Mouse (Mus musculus): Measurements from ENCODE around the gene Siglech. TPM values are rescaled to one million over a fixed set of nuclear protein-coding genes. Genes with fewer than 3 reads are reported as not detected.
"Not testable (repeated sequence)": the region's sequence is repeated elsewhere in the genome, so short reads cannot be mapped to it uniquely, and the experiment has no call there.

Siglech gene
- not detected in 2 replicates for total RNA-seq (2017)

GRCm38 (mm10) chr7:55767926-55768325 lies at the start of gene Siglech:
Gene Siglech (plus strand): TSS chr7:55768178.
- ATAC-seq (replicated peaks in 1 of 2; ENCODE audit: insufficient read depth in 1 of 2, low FRiP score in 2 of 2, low TSS enrichment in 1 of 2, low read depth in 1 of 2, poor library complexity in 2 of 2, severe bottlenecking in 2 of 2) = peak; percentile 44 to 67; a peak in 3 of 4 replicates

GRCm38 (mm10) chr7:55722673-55723072 lies 45.3 kb upstream of the Siglech start:
- ATAC-seq (replicated peaks in 1 of 2; ENCODE audit: insufficient read depth in 1 of 2, low FRiP score in 2 of 2, low TSS enrichment in 1 of 2, low read depth in 1 of 2, poor library complexity in 2 of 2, severe bottlenecking in 2 of 2) = no peak

- no peak for ATAC-seq (replicated peaks in 1 of 2; ENCODE audit: insufficient read depth in 1 of 2, low FRiP score in 2 of 2, low TSS enrichment in 1 of 2, low read depth in 1 of 2, poor library complexity in 2 of 2, severe bottlenecking in 2 of 2)
These were observed 39.1 kb upstream of the Siglech start for GRCm38 (mm10) chr7:55728903-55729302.

- ATAC-seq (replicated peaks in 1 of 2; ENCODE audit: insufficient read depth in 1 of 2, low FRiP score in 2 of 2, low TSS enrichment in 1 of 2, low read depth in 1 of 2, poor library complexity in 2 of 2, severe bottlenecking in 2 of 2) = no peak
These were observed 33.5 kb upstream of the Siglech start for GRCm38 (mm10) chr7:55734483-55734882.

- peak; percentile 83 for ATAC-seq (replicated peaks in 1 of 2; ENCODE audit: insufficient read depth in 1 of 2, low FRiP score in 2 of 2, low TSS enrichment in 1 of 2, low read depth in 1 of 2, poor library complexity in 2 of 2, severe bottlenecking in 2 of 2)
These were observed 30.7 kb upstream of the Siglech start for GRCm38 (mm10) chr7:55737125-55737912.

GRCm38 (mm10) chr7:55743614-55744267 lies 24.2 kb upstream of the Siglech start:
- ATAC-seq (replicated peaks in 1 of 2; ENCODE audit: insufficient read depth in 1 of 2, low FRiP score in 2 of 2, low TSS enrichment in 1 of 2, low read depth in 1 of 2, poor library complexity in 2 of 2, severe bottlenecking in 2 of 2) = no peak

GRCm38 (mm10) chr7:55744566-55745220 lies 23.3 kb upstream of the Siglech start:
- no peak for ATAC-seq (replicated peaks in 1 of 2; ENCODE audit: insufficient read depth in 1 of 2, low FRiP score in 2 of 2, low TSS enrichment in 1 of 2, low read depth in 1 of 2, poor library complexity in 2 of 2, severe bottlenecking in 2 of 2)

GRCm38 (mm10) chr7:55750841-55751240 lies 17.1 kb upstream of the Siglech start:
- ATAC-seq (replicated peaks in 1 of 2; ENCODE audit: insufficient read depth in 1 of 2, low FRiP score in 2 of 2, low TSS enrichment in 1 of 2, low read depth in 1 of 2, poor library complexity in 2 of 2, severe bottlenecking in 2 of 2) = no peak

GRCm38 (mm10) chr7:55759346-55759745 lies 8.6 kb upstream of the Siglech start:
- no peak for ATAC-seq (replicated peaks in 1 of 2; ENCODE audit: insufficient read depth in 1 of 2, low FRiP score in 2 of 2, low TSS enrichment in 1 of 2, low read depth in 1 of 2, poor library complexity in 2 of 2, severe bottlenecking in 2 of 2)

GRCm38 (mm10) chr7:55780011-55780410 lies 12.0 kb downstream of the Siglech start:
- no peak for ATAC-seq (replicated peaks in 1 of 2; ENCODE audit: insufficient read depth in 1 of 2, low FRiP score in 2 of 2, low TSS enrichment in 1 of 2, low read depth in 1 of 2, poor library complexity in 2 of 2, severe bottlenecking in 2 of 2)

GRCm38 (mm10) chr7:55782493-55782892 lies 14.5 kb downstream of the Siglech start:
- no peak for ATAC-seq (replicated peaks in 1 of 2; ENCODE audit: insufficient read depth in 1 of 2, low FRiP score in 2 of 2, low TSS enrichment in 1 of 2, low read depth in 1 of 2, poor library complexity in 2 of 2, severe bottlenecking in 2 of 2)

GRCm38 (mm10) chr7:55784580-55784979 lies 16.6 kb downstream of the Siglech start:
- peak; percentile 98 to 99 for ATAC-seq (replicated peaks in 1 of 2; ENCODE audit: insufficient read depth in 1 of 2, low FRiP score in 2 of 2, low TSS enrichment in 1 of 2, low read depth in 1 of 2, poor library complexity in 2 of 2, severe bottlenecking in 2 of 2)

- ATAC-seq (replicated peaks in 1 of 2; ENCODE audit: insufficient read depth in 1 of 2, low FRiP score in 2 of 2, low TSS enrichment in 1 of 2, low read depth in 1 of 2, poor library complexity in 2 of 2, severe bottlenecking in 2 of 2) = not testable (repeated sequence)
These were observed 22.6 kb downstream of the Siglech start for GRCm38 (mm10) chr7:55790586-55790985.

GRCm38 (mm10) chr7:55792280-55792679 lies 24.3 kb downstream of the Siglech start:
- no peak for ATAC-seq (replicated peaks in 1 of 2; ENCODE audit: insufficient read depth in 1 of 2, low FRiP score in 2 of 2, low TSS enrichment in 1 of 2, low read depth in 1 of 2, poor library complexity in 2 of 2, severe bottlenecking in 2 of 2)

GRCm38 (mm10) chr7:55793236-55793951 lies 25.4 kb downstream of the Siglech start:
- 0 out of 4 replicates have a peak, but pooled peaks of 1 of the 2 experiments have one; percentile 12 for ATAC-seq (replicated peaks in 1 of 2; ENCODE audit: insufficient read depth in 1 of 2, low FRiP score in 2 of 2, low TSS enrichment in 1 of 2, low read depth in 1 of 2, poor library complexity in 2 of 2, severe bottlenecking in 2 of 2)

- peak; percentile 99 to 100 for ATAC-seq (replicated peaks in 1 of 2; ENCODE audit: insufficient read depth in 1 of 2, low FRiP score in 2 of 2, low TSS enrichment in 1 of 2, low read depth in 1 of 2, poor library complexity in 2 of 2, severe bottlenecking in 2 of 2)
These were observed 26.1 kb downstream of the Siglech start, which contains the start of gene Tubgcp5 for GRCm38 (mm10) chr7:55793952-55794603. Gene Tubgcp5 (plus strand): TSS chr7:55794154.

GRCm38 (mm10) chr7:55799981-55800380 lies 32.0 kb downstream of the Siglech start:
- no peak for ATAC-seq (replicated peaks in 1 of 2; ENCODE audit: insufficient read depth in 1 of 2, low FRiP score in 2 of 2, low TSS enrichment in 1 of 2, low read depth in 1 of 2, poor library complexity in 2 of 2, severe bottlenecking in 2 of 2)

Measured in hematopoietic stem cell, adult 5-6 weeks (primary cell).